11 mouse cellular contexts compared by ENCODE assay signal in genomic region chr7:74862727-74863126, GRCm38 (mm10).
DNase-seq lines count a peak whose midpoint lies in the region; ATAC-seq lines count a peak whose summit lies in the region.
"Had no signal": no experiment of that assay in that cellular context is flagged by ENCODE, and none has a peak within 500 bp of the region (broad histone marks: within the 10 kb centered on the region; RNA-seq: fewer than 3 reads in every experiment).

No protein-coding gene starts in this region.

- no peak overlapping the region for H3K4me2 ChIP-seq in kidney, embryonic 14.5 days (replicated peaks; ENCODE audit: low read depth, low read length)
- H3K4me2 ChIP-seq in limb, embryonic 12.5 days = no peak overlapping the region

- no peaks in the 10 kb centered on the region for H3K4me1 ChIP-seq in kidney, embryonic 14.5 days (ENCODE audit: control insufficient read depth, insufficient read depth, low read length)
- H3K4me1 ChIP-seq in limb, embryonic 12.5 days (replicated peaks) = peaks cover 4% of the 10 kb centered on the region; the same call in 1 of the 2 replicates
- H3K4me1 ChIP-seq: midbrain, embryonic 10.5 days had no signal

- H3K27me3 ChIP-seq in kidney, embryonic 14.5 days (ENCODE audit: control insufficient read depth, insufficient read depth, low read length) = no peaks in the 10 kb centered on the region
- H3K27me3 ChIP-seq in limb, embryonic 12.5 days = no peaks in the 10 kb centered on the region

- no peaks in the 10 kb centered on the region for H3K36me3 ChIP-seq in kidney, embryonic 14.5 days (ENCODE audit: control insufficient read depth, insufficient read depth, low read length)
- no peaks in the 10 kb centered on the region for H3K36me3 ChIP-seq in limb, embryonic 12.5 days
- H3K36me3 ChIP-seq: midbrain, embryonic 10.5 days had no signal

- peaks cover 3% of the 10 kb centered on the region; the same call in 1 of the 2 replicates for H3K9me3 ChIP-seq in kidney, embryonic 14.5 days (ENCODE audit: control insufficient read depth, low read length)
- 0 out of 2 replicates have a peak, but pooled peaks cover 5% of the 10 kb centered on the region for H3K9me3 ChIP-seq in limb, embryonic 12.5 days
- H3K9me3 ChIP-seq: midbrain, embryonic 10.5 days had no signal

- peak; percentile 86 for ATAC-seq in kidney, embryonic 14.5 days (ENCODE audit: low FRiP score, low TSS enrichment)
- ATAC-seq in limb, embryonic 12.5 days (ENCODE audit: insufficient number of reproducible peaks, insufficient read depth, low FRiP score, low TSS enrichment, low read depth) = peak; percentile 37; the same call in 1 of the 2 replicates
- ATAC-seq in CD4-positive, CD25-positive, alpha-beta regulatory T cell, adult 4 months = no peak
- ATAC-seq: forebrain, postnatal 0 days had no signal

- WGBS in kidney, embryonic 14.5 days = 29% methylated on average over 3 of the region's 3 CpGs
- WGBS in limb, embryonic 12.5 days = 24% methylated on average over 3 of the region's 3 CpGs

- H3K27ac ChIP-seq in kidney, embryonic 14.5 days (ENCODE audit: low read depth, low read length) = no peak overlapping the region
- no peak overlapping the region for H3K27ac ChIP-seq in limb, embryonic 12.5 days
- H3K27ac ChIP-seq: layer of hippocampus, adult 2 months; midbrain, embryonic 10.5 days had no signal

- DNase-seq in kidney, postnatal 14 days = no peak
- peak; percentile 56 for DNase-seq in embryo, embryonic 11 days
- peak; percentile 60 to 65 for DNase-seq in heart, adult 9 months (ENCODE audit: low spot score in 2 of 2)
- no peak for DNase-seq in ovary, postnatal 14 days (ENCODE audit: low spot score)
- DNase-seq in thymus, postnatal 25 days = no peak
- DNase-seq: forebrain, postnatal 0 days had no signal

- no peak overlapping the region for H3K4me3 ChIP-seq in kidney, embryonic 14.5 days (ENCODE audit: low read length)
- no peak overlapping the region for H3K4me3 ChIP-seq in limb, embryonic 12.5 days (replicated peaks)
- H3K4me3 ChIP-seq: layer of hippocampus, adult 2 months; midbrain, embryonic 10.5 days had no signal

- H3K9ac ChIP-seq in kidney, embryonic 14.5 days (ENCODE audit: low read depth, low read length) = no peak overlapping the region
- no peak overlapping the region for H3K9ac ChIP-seq in limb, embryonic 12.5 days (replicated peaks)
- H3K9ac ChIP-seq: forebrain, postnatal 0 days had no signal

Comparison
In these comparisons a context has a peak if more than half of its experiments do, and no peak if none do; other contexts are left out.
1. DNase-seq: peak in embryo, embryonic 11 days (single experiment) and heart, adult 9 months (2 of 2); none in kidney, postnatal 14 days (single experiment), ovary, postnatal 14 days (single experiment) and thymus, postnatal 25 days (single experiment).